8 mouse cellular contexts compared by ENCODE assay signal in the genomic region with DNA sequence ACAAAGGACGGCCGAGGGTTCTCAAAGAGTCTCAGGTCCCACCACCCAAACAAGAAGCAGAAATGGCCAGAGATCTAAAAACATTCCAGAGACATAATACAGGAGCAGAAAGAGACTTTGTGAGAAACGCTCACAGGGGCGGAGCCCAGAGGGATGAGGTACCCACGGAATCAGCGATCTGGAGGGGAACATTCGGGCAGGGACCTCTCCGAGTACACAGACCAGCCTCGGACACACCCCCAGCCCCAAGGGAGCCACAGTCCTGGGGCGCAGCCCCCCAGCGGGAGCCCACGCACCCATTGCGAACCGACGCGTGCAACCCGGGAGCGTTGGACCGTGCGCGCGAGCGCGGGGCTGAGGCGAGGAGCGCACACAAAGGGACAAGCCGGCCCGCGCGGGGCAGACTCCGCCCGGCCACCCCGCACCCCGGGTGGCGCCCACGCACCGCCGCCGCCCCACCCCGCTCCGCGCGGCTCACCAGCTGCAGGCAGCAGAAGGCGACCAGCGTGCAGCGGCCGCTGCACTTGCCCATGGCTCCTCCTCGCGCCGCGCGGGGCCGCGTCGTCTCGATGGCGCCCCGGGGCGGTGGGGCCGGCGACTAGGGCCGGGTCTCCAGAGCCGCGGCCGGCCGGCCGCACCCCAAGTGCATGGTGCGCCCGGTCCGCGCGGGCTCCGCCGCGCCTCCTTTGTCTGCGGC. TPM values are rescaled to one million over a fixed set of nuclear protein-coding genes. Genes with fewer than 3 reads are reported as not detected.
DNase-seq lines count a peak whose midpoint lies in the region; ATAC-seq and TF ChIP-seq lines count a peak whose summit lies in the region.

No protein-coding gene starts in this region.

- DNase-seq in lung, adult 2 months, result no peak
- DNase-seq in lung, postnatal 10 days, result no peak
- DNase-seq in adrenal gland, postnatal 25 days, result peak; percentile 38
- DNase-seq in urinary bladder, postnatal 14 days (ENCODE audit: low spot score), result no peak

- TF ChIP-seq POLR2A in lung, adult 2 months (IDR thresholded peaks at IDR 0.05; ENCODE audit: borderline replicate concordance, extremely low read depth, low read depth, low read length), result no peak

- peak overlapping the region; percentile 85 for H3K9ac ChIP-seq in embryonic facial prominence, embryonic 13.5 days
- peak overlapping the region; percentile 65 for H3K9ac ChIP-seq in intestine, embryonic 15.5 days
- H3K9ac ChIP-seq in midbrain, embryonic 16.5 days (ENCODE audit: low read depth, low read length), result peak overlapping the region; percentile 97

- H3K4me1 ChIP-seq in lung, adult 2 months (ENCODE audit: control insufficient read depth, insufficient read depth, low read length), result no peaks in the 10 kb centered on the region
- peaks cover 27% of the 10 kb centered on the region for H3K4me1 ChIP-seq in embryonic facial prominence, embryonic 13.5 days
- H3K4me1 ChIP-seq in intestine, embryonic 15.5 days (replicated peaks), result peaks cover 7% of the 10 kb centered on the region
- peaks cover 33% of the 10 kb centered on the region for H3K4me1 ChIP-seq in midbrain, embryonic 16.5 days (ENCODE audit: control insufficient read depth, insufficient read depth, low read length)

- TF ChIP-seq CTCF in lung, adult 2 months (IDR thresholded peaks at IDR 0.05; ENCODE audit: insufficient read depth, low read length), result no peak

- peak; percentile 54; the same call in 1 of the 2 replicates for ATAC-seq in embryonic facial prominence, embryonic 13.5 days (ENCODE audit: insufficient number of reproducible peaks, insufficient read depth, low FRiP score, low TSS enrichment, low read depth)
- no peak; the same call in none of the 2 replicates for ATAC-seq in intestine, embryonic 15.5 days
- peak; percentile 68 for ATAC-seq in midbrain, embryonic 16.5 days
- no peak for ATAC-seq in activated CD4-positive, CD25-positive, alpha-beta regulatory T cell, adult 4 months

- WGBS in lung, adult 2 months, result under 1% methylated on average over 76 of the region's 76 CpGs
- WGBS in embryonic facial prominence, embryonic 13.5 days, result under 1% methylated on average over 47 of the region's 76 CpGs
- WGBS in intestine, embryonic 15.5 days, result under 1% methylated on average over 51 of the region's 76 CpGs
- under 1% methylated on average over 57 of the region's 76 CpGs for WGBS in midbrain, embryonic 16.5 days

- H3K4me2 ChIP-seq in embryonic facial prominence, embryonic 13.5 days, result peak overlapping the region; percentile 95
- peak overlapping the region; percentile 99 for H3K4me2 ChIP-seq in intestine, embryonic 15.5 days (replicated peaks)
- H3K4me2 ChIP-seq in midbrain, embryonic 16.5 days (ENCODE audit: low read length), result peak overlapping the region; percentile 87

- no peaks in the 10 kb centered on the region for H3K36me3 ChIP-seq in embryonic facial prominence, embryonic 13.5 days
- no peaks in the 10 kb centered on the region for H3K36me3 ChIP-seq in intestine, embryonic 15.5 days
- no peaks in the 10 kb centered on the region for H3K36me3 ChIP-seq in midbrain, embryonic 16.5 days (ENCODE audit: control insufficient read depth, insufficient read depth, low read length)

- H3K9me3 ChIP-seq in embryonic facial prominence, embryonic 13.5 days, result no peaks in the 10 kb centered on the region
- H3K9me3 ChIP-seq in intestine, embryonic 15.5 days, result no peaks in the 10 kb centered on the region
- H3K9me3 ChIP-seq in midbrain, embryonic 16.5 days (replicated peaks; ENCODE audit: control insufficient read depth, low read length, poor library complexity, severe bottlenecking), result no peaks in the 10 kb centered on the region

- H3K27me3 ChIP-seq in embryonic facial prominence, embryonic 13.5 days, result peaks cover 4% of the 10 kb centered on the region; the same call in 1 of the 2 replicates
- H3K27me3 ChIP-seq in intestine, embryonic 15.5 days (replicated peaks), result no peaks in the 10 kb centered on the region
- no peaks in the 10 kb centered on the region for H3K27me3 ChIP-seq in midbrain, embryonic 16.5 days (ENCODE audit: control insufficient read depth, insufficient read depth, low read depth, low read length)

- no peak overlapping the region for H3K27ac ChIP-seq in embryonic facial prominence, embryonic 13.5 days
- H3K27ac ChIP-seq in intestine, embryonic 15.5 days, result no peak overlapping the region; the same call in 1 of the 2 replicates
- peak overlapping the region; percentile 89 for H3K27ac ChIP-seq in midbrain, embryonic 16.5 days (ENCODE audit: low read length)

- H3K4me3 ChIP-seq in lung, adult 2 months (replicated peaks; ENCODE audit: extremely low read depth, low read depth, low read length), result peak overlapping the region; percentile 25
- peak overlapping the region; percentile 80 for H3K4me3 ChIP-seq in embryonic facial prominence, embryonic 13.5 days
- peak overlapping the region; percentile 64 for H3K4me3 ChIP-seq in intestine, embryonic 15.5 days (replicated peaks)
- peak overlapping the region; percentile 90 for H3K4me3 ChIP-seq in midbrain, embryonic 16.5 days (ENCODE audit: low read depth, low read length)

RNA-seq across cellular contexts. Expression of gene Nkain1, which starts 0.5 kb away (rescaled TPM):
- polyA plus RNA-seq in lung, adult 2 months (2012; rRNA removed), result 12.1 and 14.8 TPM in 2 replicates
- total RNA-seq in adrenal gland, postnatal 25 days (2021), result 5.6 and 7.2 TPM in 2 replicates
- polyA plus RNA-seq in embryonic facial prominence, embryonic 13.5 days (2015; fragmentation: Nextera tagmentation; extraction: Ambion mirVana), result 1.6 and 2.7 TPM in 2 replicates
- polyA plus RNA-seq in intestine, embryonic 15.5 days (2015; fragmentation: Nextera tagmentation; extraction: Ambion mirVana), result 1.1 and 1.2 TPM in 2 replicates
- polyA plus RNA-seq in midbrain, embryonic 16.5 days (2015; fragmentation: Nextera tagmentation; extraction: Ambion mirVana), result 7.2 and 9.1 TPM in 2 replicates
- not detected for polyA plus RNA-seq in activated CD4-positive, CD25-positive, alpha-beta regulatory T cell, adult 4 months (2017; shearing (Covaris generic))

Comparison
In these comparisons a context has a peak if more than half of its experiments do, and no peak if none do; other contexts are left out.
1. H3K4me3 ChIP-seq: peak in every context shown above with its lines; median percentile 90 in midbrain, embryonic 16.5 days; 80 in embryonic facial prominence, embryonic 13.5 days; 64 in intestine, embryonic 15.5 days; 25 in lung, adult 2 months.
2. ATAC-seq: peak in embryonic facial prominence, embryonic 13.5 days (single experiment) and midbrain, embryonic 16.5 days (single experiment); none in intestine, embryonic 15.5 days (single experiment) and activated CD4-positive, CD25-positive, alpha-beta regulatory T cell, adult 4 months (single experiment).
3. Peak in every context shown above with its lines, with median percentiles within 50 percentile points of each other: H3K4me2 ChIP-seq and H3K9ac ChIP-seq.